Mouse (Mus musculus) heart, adult 10 weeks (tissue): Measurements from ENCODE around the gene Olfr693. TPM values are rescaled to one million over a fixed set of nuclear protein-coding genes. Genes with fewer than 3 reads are reported as not detected.

ENCODE experiments used
- polyA plus RNA-seq: library from polyadenylated mRNA; stranded (reverse); fragments of 350-450 nt; fragmentation: Illumina TruSeq; extraction: RNeasy Lipid Tissue Mini Kit (QIAGEN cat#74804); gene quantifications from one replicate; pipeline ENCODE4 v1.2.3, GENCODE M21; 2014; ENCODE audit warnings: low read depth, low replicate concordance

Gene Olfr693
- not detected for polyA plus RNA-seq

DNA sequence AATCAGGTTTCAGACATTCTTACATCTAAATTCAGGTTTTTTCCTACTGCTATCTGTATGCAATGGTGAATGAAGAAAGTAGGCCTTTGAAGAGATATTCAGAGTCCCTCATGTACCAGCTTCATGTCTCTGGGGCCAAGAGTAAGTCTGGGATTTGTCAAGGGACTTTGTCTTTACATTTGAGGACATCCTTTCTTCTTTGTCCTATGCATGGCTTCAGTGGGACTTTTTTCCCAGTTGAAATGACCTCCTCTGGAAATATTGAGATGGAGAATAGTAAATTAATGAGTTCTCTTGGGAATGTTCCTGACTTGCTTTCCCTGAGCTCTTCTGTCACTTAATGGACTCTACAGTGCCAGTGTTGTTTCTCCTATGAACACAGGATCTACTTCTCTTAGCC is at the start of gene Olfr693:
Olfr693 (minus strand) TSS at position 101 of the 400 bp plus-strand sequence.

DNA sequence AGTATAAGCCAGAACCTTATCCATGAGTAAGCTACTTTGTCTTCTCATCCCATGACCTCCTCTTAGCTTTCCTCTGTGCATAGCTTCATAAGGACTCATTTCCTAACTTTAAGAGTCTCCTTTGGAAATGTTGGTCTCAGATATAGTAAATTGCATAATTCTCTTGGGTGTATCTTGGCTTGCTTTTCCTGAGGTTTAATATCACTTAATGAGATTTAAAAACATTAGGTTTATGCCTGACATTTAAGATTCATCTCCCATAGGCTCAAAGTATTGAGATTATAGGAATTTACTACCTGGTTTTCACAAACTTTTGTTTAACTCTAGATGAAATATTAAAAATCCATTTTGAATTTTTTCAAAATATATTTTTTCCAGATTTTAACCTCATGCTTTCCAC is 35.9 kb upstream of the Olfr693 start, which contains the start of gene Olfr695:
Olfr695 (minus strand) TSS at position 101 of the 400 bp plus-strand sequence.

DNA sequence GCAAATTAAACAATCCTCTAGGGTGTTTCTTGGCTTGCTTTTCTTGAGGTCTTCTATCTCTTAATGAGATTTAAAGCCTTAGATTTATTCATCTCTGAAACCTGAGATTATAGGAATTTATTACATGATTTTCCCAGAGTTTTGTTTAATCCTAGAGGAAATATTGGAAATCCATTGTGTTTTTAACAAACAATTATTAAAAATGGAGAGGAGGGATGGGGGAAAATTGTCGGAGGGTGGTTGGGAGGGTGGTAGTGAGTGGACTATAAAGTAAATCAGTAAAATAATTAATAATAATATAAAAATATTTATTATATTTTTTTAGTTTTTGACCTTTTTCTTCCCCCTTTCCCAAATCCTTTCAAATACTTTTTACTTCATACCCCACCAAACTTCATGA is 11.3 kb upstream of the Olfr693 start, which contains the start of gene Olfr694:
Olfr694 (minus strand) TSS at position 101 of the 400 bp plus-strand sequence.

Other genes starting within 250 kb of the Olfr693 start
- not detected for gene Olfr694, start 11.2 kb upstream of the Olfr693 start, polyA plus RNA-seq
- gene Olfr695, start 35.8 kb upstream of the Olfr693 start, polyA plus RNA-seq, result not detected
- gene Olfr697, start 61.9 kb upstream of the Olfr693 start, polyA plus RNA-seq, result not detected
- gene Olfr698, start 74.8 kb upstream of the Olfr693 start, polyA plus RNA-seq, result not detected
- gene Olfr699, start 112.6 kb upstream of the Olfr693 start, polyA plus RNA-seq, result not detected
- gene Olfr700, start 128.2 kb upstream of the Olfr693 start, polyA plus RNA-seq, result not detected
- gene Olfr701, start 133.5 kb upstream of the Olfr693 start, polyA plus RNA-seq, result not detected
- not detected for gene Olfr702, start 153.3 kb upstream of the Olfr693 start, polyA plus RNA-seq
- gene Olfr703, start 162.8 kb upstream of the Olfr693 start, polyA plus RNA-seq, result not detected
- gene Olfr704, start 182.6 kb upstream of the Olfr693 start, polyA plus RNA-seq, result not detected
- not detected for gene Olfr705, start 196.3 kb upstream of the Olfr693 start, polyA plus RNA-seq
- not detected for gene Olfr706, start 207.6 kb upstream of the Olfr693 start, polyA plus RNA-seq
- gene Olfr707, start 220.7 kb upstream of the Olfr693 start, polyA plus RNA-seq, result not detected
- not detected for gene Olfr1532-ps1, start 227.4 kb upstream of the Olfr693 start, polyA plus RNA-seq